Mouse (Mus musculus): Measurements from ENCODE around the gene Son. TPM values are rescaled to one million over a fixed set of nuclear protein-coding genes. Genes with fewer than 3 reads are reported as not detected.
A peak's percentile ranks its signal among the peaks of the same experiment; 100 is the strongest.

Son gene
- polyA plus RNA-seq, 1 experiment from 2014 or later = 142 TPM

- H3K4me3 ChIP-seq = no peak overlapping the region
- H3K9me3 ChIP-seq = no peaks in the 10 kb centered on the region
- H3K9ac ChIP-seq (replicated peaks) = no peak overlapping the region
- H3K27me3 ChIP-seq = no peaks in the 10 kb centered on the region
- H3K4me1 ChIP-seq = peaks cover 13% of the 10 kb centered on the region
- WGBS = 94% methylated on average over 5 of the region's 5 CpGs
- H3K27ac ChIP-seq (replicated peaks) = no peak overlapping the region
- peaks cover 87% of the 10 kb centered on the region for H3K36me3 ChIP-seq
- H3K4me2 ChIP-seq (replicated peaks) = no peak overlapping the region
- ATAC-seq (replicated peaks) = no peak
These were observed 11.2 kb downstream of the Son start for GRCm38 (mm10) chr16:91658471-91658870.

DNA sequence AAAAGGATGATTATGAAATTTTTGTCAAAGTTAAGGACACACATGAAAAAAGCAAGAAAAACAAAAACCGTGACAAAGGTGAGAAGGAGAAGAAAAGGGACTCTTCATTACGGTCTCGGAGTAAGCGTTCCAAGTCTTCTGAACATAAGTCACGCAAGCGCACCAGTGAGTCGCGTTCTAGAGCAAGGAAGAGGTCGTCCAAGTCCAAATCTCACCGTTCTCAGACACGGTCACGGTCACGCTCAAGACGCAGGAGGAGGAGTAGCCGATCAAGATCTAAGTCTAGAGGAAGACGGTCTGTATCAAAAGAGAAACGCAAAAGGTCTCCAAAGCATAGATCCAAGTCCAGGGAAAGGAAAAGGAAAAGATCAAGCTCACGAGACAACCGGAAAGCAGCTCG lies 12.5 kb downstream of the Son start:
- no peaks in the 10 kb centered on the region for H3K27me3 ChIP-seq
- no peak overlapping the region for H3K4me2 ChIP-seq (replicated peaks)
- 98% methylated on average over 20 of the region's 20 CpGs for WGBS
- ATAC-seq (replicated peaks) = no peak
- peaks cover 91% of the 10 kb centered on the region for H3K36me3 ChIP-seq
- peaks cover 13% of the 10 kb centered on the region for H3K4me1 ChIP-seq
- no peaks in the 10 kb centered on the region for H3K9me3 ChIP-seq
- no peak overlapping the region for H3K4me3 ChIP-seq
- H3K27ac ChIP-seq (replicated peaks) = no peak overlapping the region
- H3K9ac ChIP-seq (replicated peaks) = no peak overlapping the region

- 17% methylated on average over 1 of the region's 1 CpGs for WGBS
- no peaks in the 10 kb centered on the region for H3K9me3 ChIP-seq
- peaks cover 91% of the 10 kb centered on the region for H3K36me3 ChIP-seq
- H3K4me3 ChIP-seq = no peak overlapping the region
- H3K27ac ChIP-seq (replicated peaks) = no peak overlapping the region
- peaks cover 13% of the 10 kb centered on the region for H3K4me1 ChIP-seq
- no peaks in the 10 kb centered on the region for H3K27me3 ChIP-seq
- ATAC-seq (replicated peaks) = no peak
- H3K9ac ChIP-seq (replicated peaks) = no peak overlapping the region
- H3K4me2 ChIP-seq (replicated peaks) = no peak overlapping the region
These were observed 14.1 kb downstream of the Son start for GRCm38 (mm10) chr16:91661397-91661796.

DNA sequence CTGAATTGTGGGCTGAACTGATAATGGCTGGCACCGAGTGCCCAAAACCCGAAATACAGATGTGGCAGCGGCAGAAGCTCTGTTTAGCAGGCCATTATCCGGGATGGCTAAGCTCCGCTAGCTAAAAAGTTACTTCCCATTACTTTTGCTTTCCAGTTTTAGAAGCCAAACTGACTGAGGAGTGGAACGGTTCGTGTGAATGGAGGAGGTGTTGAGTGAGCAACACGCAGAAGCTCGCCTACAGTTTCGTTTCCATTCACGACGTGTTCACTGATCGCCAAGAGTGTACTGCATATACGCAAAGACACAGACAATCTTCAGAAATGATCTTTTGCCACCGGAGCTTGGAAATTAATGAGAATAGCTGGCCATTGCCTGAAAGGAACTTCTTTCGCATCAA lies 15.0 kb downstream of the Son start:
- Histone ChIP-seq H3K4me1 (peaks cover 13% of the 10 kb centered on the region), H3K9me3 (no peaks in the 10 kb centered on the region), H3K27me3 (no peaks in the 10 kb centered on the region), H3K36me3 (peaks cover 91% of the 10 kb centered on the region), H3K27ac (replicated peaks) (no peak overlapping the region), H3K4me3 (no peak overlapping the region), H3K4me2 (replicated peaks) (no peak overlapping the region), H3K9ac (replicated peaks) (no peak overlapping the region)
- no peak for ATAC-seq (replicated peaks)
- 92% methylated on average over 16 of the region's 16 CpGs for WGBS

GRCm38 (mm10) chr16:91663795-91664194 lies 16.5 kb downstream of the Son start:
- Histone ChIP-seq H3K27ac (replicated peaks) (no peak overlapping the region), H3K36me3 (peaks cover 84% of the 10 kb centered on the region), H3K4me2 (replicated peaks) (no peak overlapping the region), H3K27me3 (no peaks in the 10 kb centered on the region), H3K4me3 (no peak overlapping the region), H3K9me3 (no peaks in the 10 kb centered on the region), H3K9ac (replicated peaks) (no peak overlapping the region), H3K4me1 (peaks cover 13% of the 10 kb centered on the region)
- no peak for ATAC-seq (replicated peaks)
- WGBS = 90% methylated on average over 3 of the region's 3 CpGs

- Histone ChIP-seq H3K36me3 (peaks cover 82% of the 10 kb centered on the region), H3K9me3 (no peaks in the 10 kb centered on the region), H3K4me3 (no peak overlapping the region), H3K27ac (replicated peaks) (no peak overlapping the region), H3K9ac (replicated peaks) (no peak overlapping the region), H3K4me2 (replicated peaks) (no peak overlapping the region), H3K4me1 (no peaks in the 10 kb centered on the region), H3K27me3 (no peaks in the 10 kb centered on the region)
- 87% methylated on average over 4 of the region's 4 CpGs for WGBS
- no peak for ATAC-seq (replicated peaks)
These were observed 27.2 kb downstream of the Son start for GRCm38 (mm10) chr16:91674500-91674899.

DNA sequence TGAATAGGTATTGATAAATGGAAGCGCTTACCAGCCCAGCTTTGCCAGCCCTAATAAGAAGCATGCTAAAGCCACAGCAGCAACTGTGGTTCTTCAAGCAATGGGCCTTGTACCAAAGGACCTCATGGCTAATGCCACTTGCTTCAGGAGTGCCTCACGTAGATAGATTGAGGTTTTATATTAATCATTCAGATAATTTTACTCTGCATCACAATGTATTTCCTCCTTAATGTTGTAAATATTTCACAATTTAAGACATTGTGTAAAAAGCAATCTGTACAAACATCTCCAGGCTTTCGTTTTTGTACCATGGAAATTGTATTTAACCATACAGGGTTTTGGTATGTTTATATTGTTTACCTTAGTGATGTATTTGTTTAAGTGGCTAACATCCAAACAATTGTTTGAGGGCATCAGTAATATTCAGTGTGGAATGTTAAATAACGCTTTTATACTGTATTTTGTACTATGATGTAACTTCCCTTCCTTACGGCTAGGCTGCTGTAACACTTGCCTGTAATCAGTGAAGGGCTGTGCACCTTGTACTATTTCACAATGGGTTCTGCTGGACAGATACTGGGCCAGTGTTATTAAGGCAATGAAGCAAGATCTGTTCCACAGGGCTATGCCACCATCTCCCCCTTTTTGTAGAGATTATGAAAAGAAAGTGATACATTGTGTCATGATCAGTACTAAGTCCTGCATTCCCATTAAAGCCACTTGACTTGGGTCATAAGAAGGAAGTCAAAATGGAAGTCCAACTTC lies 31.0 kb downstream of the Son start:
- Histone ChIP-seq H3K36me3 (peaks cover 81% of the 10 kb centered on the region), H3K4me2 (replicated peaks) (no peak overlapping the region)
- WGBS = 88% methylated on average over 5 of the region's 5 CpGs

GRCm38 (mm10) chr16:91680656-91681055 lies 33.4 kb downstream of the Son start:
- Histone ChIP-seq H3K9ac (replicated peaks) (no peak overlapping the region), H3K4me3 (no peak overlapping the region), H3K4me2 (replicated peaks) (no peak overlapping the region), H3K27me3 (no peaks in the 10 kb centered on the region), H3K36me3 (peaks cover 86% of the 10 kb centered on the region), H3K4me1 (no peaks in the 10 kb centered on the region), H3K27ac (replicated peaks) (no peak overlapping the region), H3K9me3 (no peaks in the 10 kb centered on the region)
- no peak for ATAC-seq (replicated peaks)
- 81% methylated on average over 5 of the region's 5 CpGs for WGBS

More for the DNA sequence above, 31.0 kb downstream of the Son start:
- Histone ChIP-seq H3K27ac (replicated peaks) (no peak overlapping the region), H3K9ac (replicated peaks) (no peak overlapping the region), H3K4me1 (no peaks in the 10 kb centered on the region), H3K4me3 (no peak overlapping the region), H3K9me3 (no peaks in the 10 kb centered on the region), H3K27me3 (no peaks in the 10 kb centered on the region)
- ATAC-seq (replicated peaks) = no peak

DNA sequence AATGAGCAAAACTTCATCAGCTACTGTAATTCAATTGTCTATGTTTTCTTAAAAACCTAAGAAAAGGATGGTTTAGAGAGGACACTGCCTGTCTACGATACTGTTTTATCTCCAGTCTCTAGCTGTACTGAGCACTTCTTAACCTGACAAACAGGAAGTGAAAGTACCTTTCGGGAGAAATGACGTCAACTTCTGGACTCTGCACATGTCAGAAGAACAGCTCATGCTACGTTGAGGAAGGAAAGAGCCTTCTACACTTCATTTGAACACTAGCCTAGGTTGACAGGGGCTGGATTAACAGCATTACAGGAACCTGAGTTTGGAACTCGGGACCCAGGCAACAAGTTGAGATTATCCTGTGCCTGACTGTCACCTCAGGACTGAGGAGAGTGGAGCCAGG lies 38.2 kb downstream of the Son start:
- no peak overlapping the region for H3K9ac ChIP-seq (replicated peaks)
- H3K4me1 ChIP-seq = peaks cover 15% of the 10 kb centered on the region
- no peaks in the 10 kb centered on the region for H3K9me3 ChIP-seq
- H3K4me2 ChIP-seq (replicated peaks) = no peak overlapping the region
- H3K27ac ChIP-seq (replicated peaks) = no peak overlapping the region
- no peak overlapping the region for H3K4me3 ChIP-seq
- H3K36me3 ChIP-seq = peaks cover 48% of the 10 kb centered on the region
- ATAC-seq (replicated peaks) = no peak
- WGBS = 94% methylated on average over 5 of the region's 5 CpGs
- H3K27me3 ChIP-seq = no peaks in the 10 kb centered on the region

DNA sequence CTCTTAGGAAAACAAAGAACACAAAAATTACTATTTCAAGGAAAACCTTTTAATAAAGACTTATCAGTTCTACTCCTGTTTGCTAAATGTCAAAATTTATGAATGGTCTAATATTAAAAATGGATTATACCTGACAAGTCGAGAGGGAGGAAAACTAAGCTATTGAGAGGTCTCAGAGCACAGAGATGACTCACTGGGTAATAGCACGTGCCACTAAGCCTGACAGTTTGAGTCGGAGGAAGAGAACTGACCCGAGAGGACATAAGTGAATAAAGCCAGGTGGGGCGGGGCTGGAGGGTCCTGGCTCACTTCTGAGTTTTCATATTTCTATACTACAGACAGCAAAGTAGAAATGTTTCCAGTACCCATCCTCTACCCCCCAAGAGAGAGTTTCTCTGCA lies 39.1 kb downstream of the Son start:
- ATAC-seq (replicated peaks) = no peak
- WGBS = 86% methylated on average over 5 of the region's 5 CpGs
- H3K36me3 ChIP-seq = peaks cover 40% of the 10 kb centered on the region

DNA sequence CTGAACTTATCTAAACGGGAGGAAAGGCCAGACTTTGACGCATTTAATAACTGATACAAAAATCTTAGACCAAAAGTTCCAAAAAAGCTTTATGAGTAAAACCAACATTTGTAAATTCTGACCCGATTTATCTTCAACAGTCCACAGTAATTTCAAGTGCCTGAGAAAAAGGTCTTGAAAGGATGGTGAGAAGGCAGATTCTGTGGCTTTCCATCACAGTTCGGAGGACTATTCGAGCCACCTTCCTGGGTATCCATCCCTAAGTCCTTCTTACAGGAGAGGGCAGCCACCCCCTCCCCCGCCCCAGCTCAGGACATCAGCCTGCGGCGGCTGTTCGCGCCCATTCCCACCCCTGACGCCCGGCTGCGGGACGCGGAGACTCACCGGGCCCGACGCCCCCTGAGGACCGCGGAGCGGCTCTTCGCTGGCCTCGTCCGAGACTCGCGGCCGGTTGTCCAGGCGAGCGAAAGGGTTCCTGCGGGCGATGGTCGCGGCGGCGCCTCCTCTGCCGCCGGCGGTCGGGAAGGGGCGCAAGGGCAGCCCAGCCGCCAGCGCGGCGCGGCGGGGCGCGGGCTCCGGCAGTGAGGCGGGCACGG lies 40.8 kb downstream of the Son start:
- no peaks in the 10 kb centered on the region for H3K9me3 ChIP-seq
- peak overlapping the region; percentile 57 for H3K4me2 ChIP-seq (replicated peaks)
- peak; percentile 73 for ATAC-seq (replicated peaks)
- peaks cover 15% of the 10 kb centered on the region for H3K4me1 ChIP-seq
- peaks cover 28% of the 10 kb centered on the region for H3K36me3 ChIP-seq
- peak overlapping the region; percentile 91 for H3K27ac ChIP-seq (replicated peaks)
- under 1% methylated on average over 51 of the region's 51 CpGs for WGBS
- no peaks in the 10 kb centered on the region for H3K27me3 ChIP-seq
- peak overlapping the region; percentile 89 for H3K9ac ChIP-seq (replicated peaks)
- H3K4me3 ChIP-seq = peak overlapping the region; percentile 91

More for the DNA sequence above, 39.1 kb downstream of the Son start:
- no peak overlapping the region for H3K27ac ChIP-seq (replicated peaks)
- peaks cover 15% of the 10 kb centered on the region for H3K4me1 ChIP-seq
- no peak overlapping the region for H3K9ac ChIP-seq (replicated peaks)
- no peak overlapping the region for H3K4me3 ChIP-seq
- H3K4me2 ChIP-seq (replicated peaks) = no peak overlapping the region
- H3K27me3 ChIP-seq = no peaks in the 10 kb centered on the region
- no peaks in the 10 kb centered on the region for H3K9me3 ChIP-seq

GRCm38 (mm10) chr16:91688619-91689334 lies 41.5 kb downstream of the Son start, which contains the start of gene Donson:
Gene Donson, minus strand, starts transcription at chr16:91688770.
- WGBS = under 1% methylated on average over 66 of the region's 71 CpGs
- Histone ChIP-seq H3K9ac (replicated peaks) (peak within 1 kb of the TSS; percentile 89), H3K4me2 (replicated peaks) (peak within 1 kb of the TSS; percentile 57), H3K4me3 (peak within 1 kb of the TSS; percentile 91), H3K9me3 (no peaks in the 10 kb centered on the region), H3K4me1 (peaks cover 15% of the 10 kb centered on the region), H3K27me3 (no peaks in the 10 kb centered on the region), H3K36me3 (peaks cover 27% of the 10 kb centered on the region), H3K27ac (replicated peaks) (peak within 1 kb of the TSS; percentile 91)
- peak; percentile 100 for ATAC-seq (replicated peaks)

All from forebrain, embryonic 15.5 days (tissue).